Mouse (Mus musculus) embryo, embryonic 11 days (tissue): Measurements from ENCODE around the gene Col16a1.

ENCODE experiments used
- DNase-seq: peaks from one replicate; pipeline ENCODE4 v3.0.0-alpha.2; 2015

Col16a1 gene

DNA sequence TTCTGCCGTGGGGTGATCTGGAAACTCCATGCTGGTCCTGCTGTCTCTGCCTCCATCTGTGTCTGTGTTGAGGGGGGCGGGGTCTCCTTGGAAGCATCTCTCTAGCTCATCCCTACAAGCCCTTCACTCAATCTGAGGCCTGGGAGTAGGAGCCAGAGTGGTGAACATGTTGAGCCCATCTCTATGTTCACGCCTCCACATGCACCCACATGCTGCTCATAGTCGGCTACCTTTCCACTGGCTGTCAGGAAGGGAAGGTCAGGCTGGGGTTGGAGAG, 501 bp downstream of the Col16a1 start:
- no peak for DNase-seq

DNA sequence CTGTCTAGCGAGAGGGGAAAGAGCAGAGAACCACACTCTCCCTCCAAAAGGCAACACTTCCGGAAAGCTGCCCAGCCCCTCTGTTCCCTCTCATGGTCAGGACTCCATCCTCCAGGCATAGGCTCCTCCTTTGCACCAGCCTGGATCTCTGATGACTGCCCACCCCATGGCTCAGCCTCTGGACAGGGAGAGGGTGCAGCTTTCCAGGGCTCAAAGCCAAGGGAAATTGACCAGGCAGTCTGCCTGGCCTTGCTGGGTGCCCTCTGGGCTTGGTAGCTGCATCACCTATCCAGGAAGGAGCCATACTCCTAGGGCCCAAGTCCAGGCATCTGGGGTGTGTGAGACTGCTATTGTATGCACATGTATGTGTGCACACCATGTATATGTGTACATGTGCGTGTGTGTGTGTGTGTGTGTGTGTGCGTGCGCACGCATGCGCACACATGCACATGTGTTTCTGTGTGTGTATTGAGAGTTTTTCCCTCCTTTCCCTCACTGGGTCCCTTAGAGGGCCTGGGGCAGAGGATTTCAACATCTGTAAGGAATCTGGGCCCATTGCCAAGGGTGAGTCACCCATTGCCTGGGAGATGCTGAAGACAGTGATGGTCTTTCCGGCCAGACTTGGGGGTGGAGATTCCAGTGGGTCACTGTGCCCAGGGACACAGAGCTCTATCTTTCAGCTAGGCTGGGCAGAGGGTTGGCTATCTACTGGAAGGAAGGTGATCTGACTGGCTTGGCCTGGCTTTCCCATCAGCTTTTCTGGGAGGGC, 2.6 kb downstream of the Col16a1 start:
- DNase-seq, result no peak

DNA sequence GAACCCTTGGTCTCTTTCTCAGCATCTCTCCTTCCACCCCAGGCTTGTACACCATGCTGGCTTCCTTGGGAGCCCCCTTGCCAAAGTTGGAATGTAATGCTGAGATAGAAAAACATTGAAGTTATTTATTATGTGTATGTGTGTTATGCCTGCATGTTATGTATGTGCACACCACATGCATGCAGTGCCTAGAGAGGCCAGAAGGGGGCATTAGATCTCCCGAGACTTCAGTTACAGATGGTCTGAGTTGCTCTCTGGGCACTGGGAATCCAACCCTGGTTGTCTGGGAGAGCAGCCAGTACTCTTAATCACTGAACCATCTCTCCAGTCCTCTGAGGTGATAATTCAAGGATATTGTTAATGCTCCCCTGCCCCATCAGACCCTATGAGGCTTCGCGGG, 4.6 kb downstream of the Col16a1 start:
- DNase-seq, result no peak

DNA sequence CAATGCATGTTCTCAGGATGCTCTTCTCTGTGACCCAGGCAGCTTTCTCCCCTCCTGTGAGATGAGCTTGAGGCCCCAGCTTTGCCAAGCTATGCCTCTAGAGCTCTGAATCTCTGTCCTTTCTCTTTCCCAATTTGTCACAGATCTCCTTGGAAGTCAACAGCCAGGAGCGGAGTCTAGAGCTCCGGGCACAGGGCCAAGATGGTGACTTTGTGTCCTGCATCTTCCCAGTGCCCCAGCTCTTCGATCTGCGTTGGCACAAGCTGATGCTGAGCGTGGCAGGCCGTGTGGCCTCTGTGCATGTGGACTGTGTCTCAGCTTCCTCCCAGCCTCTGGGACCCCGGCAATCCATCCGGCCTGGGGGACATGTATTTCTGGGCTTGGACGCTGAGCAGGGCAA, 5.5 kb downstream of the Col16a1 start:
- DNase-seq, result no peak

DNA sequence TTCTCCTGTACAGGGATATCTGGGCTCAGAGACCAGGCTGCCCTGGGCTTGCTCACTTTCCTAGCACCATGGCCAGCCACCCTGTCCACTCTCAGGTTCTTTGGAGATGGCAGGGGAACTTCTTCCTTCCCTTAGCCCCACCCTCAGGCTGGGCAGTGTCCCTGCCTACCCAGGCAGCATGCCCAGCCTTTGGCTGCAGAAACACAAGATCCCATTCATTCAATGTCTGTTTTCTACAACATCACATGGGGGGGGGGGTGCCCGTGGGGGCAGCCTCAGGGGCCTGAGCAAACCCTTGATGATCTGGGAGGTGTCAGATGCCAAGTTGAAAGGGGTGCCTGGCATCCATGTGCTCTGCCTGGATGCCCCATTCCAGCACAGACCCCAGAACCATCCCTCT, 7.1 kb downstream of the Col16a1 start:
- DNase-seq, result no peak

DNA sequence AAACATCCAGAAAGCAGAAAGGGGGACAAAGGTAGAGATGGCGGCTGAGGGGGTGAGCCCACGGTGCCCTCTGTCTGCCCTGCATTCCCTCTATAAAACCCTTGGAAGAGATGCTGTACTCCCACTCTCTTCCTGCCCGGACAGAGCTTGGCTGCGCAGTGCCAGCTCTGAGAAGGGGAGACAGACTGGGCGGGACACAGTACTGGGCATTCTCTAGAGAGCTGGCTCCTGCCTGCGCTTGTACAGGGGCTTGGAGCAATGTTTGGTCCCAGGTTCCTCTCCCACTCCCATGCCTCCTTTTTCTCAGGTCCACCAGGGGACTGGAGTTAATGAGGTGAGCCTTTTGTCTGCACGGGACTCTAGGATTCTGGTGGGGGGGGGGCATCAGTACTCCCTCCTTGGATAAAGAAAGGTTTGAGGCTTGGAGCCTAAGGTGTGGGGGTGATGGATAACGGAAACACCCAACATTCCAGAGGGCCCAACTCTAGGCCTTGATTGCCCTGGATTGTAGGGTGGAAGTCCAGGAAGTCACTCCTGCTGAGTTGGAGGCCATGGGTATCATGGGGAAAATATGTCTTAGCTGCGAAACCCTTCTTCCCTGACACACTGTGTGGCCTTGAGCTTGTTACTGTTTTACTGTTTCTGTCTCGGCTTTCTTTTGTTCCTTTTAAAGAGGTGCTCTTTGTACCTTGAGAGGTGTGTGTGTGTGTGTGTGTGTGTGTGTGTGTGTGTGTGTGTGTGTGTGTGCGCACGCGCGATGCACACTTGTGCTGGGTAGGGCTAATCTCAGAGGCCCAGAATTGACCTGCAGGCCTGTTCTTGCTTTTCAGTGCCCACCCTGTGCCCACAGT, 7.7 kb downstream of the Col16a1 start:
- no peak for DNase-seq

DNA sequence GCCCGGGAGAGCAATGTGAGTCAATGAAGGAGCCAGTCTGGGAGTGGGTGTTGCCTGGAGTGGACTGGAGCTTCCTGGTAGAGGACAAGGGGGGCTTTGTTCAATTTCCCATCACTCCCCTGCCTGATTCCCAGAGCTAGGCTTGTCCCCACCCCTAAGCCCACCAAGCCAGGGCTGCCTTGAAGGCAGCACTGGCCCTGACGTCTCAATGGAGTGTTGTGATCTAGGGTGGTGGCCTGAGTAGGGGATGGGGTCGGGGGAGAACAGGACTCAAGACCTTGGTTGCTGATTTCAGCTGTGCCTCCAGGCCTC, 8.3 kb downstream of the Col16a1 start:
- no peak for DNase-seq

DNA sequence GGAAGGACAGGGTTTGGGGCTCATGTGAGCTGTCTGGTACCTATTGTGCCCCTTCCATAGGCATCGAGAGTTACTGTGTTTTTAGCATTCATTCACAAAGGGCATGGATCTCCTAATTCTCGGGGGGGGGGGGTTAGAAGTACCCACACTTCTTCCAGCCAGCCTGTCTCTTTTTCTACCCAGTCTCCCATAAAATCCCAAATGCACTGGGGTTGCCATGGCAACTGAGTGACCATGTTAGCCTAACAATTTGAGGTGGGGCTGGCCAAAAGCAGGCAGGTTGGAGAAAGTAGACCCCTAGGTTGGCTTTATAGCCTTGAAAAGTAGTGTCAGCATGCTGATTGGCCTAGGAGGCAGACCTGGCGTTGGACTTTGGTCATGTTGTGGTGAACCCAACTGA, 8.8 kb downstream of the Col16a1 start:
- DNase-seq, result no peak

DNA sequence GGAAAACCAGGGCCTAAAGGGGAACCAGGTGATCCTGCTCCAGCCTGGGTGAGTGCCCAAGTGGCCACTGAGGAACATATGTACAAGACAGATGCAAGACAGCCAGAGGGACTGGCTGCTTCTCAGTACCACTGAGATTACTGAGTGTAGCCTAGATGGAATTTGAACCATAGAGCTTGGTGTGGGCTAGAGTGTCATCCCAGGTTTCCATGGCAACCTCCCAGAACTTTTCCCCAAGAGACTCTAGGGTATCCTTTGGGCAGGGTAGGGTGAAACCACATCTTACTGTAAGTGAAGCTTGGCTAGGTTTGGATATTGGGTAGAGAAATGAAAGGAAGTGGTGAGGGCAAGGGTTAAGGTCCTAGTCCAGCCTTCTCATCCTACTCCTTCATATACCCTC, 13.3 kb downstream of the Col16a1 start:
- DNase-seq, result no peak

DNA sequence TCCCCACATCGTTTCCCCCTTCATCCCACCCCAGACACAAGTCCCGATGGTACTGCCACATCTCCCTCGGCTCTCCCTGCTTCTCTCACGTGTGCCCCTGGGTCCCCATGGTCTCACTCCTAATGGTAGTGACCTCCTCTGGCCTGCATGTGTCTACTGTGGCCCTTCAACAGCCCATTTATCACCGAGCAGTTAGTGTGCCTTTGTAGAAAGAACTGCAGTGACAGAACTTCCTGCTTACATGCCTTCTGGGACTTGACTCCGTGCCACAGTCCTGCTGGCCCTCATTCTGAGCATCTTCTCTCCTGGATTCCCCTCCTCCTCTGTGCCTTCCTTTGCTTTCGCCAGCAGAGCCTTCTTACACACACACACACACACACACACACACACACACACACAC, 15.6 kb downstream of the Col16a1 start:
- DNase-seq, result no peak

DNA sequence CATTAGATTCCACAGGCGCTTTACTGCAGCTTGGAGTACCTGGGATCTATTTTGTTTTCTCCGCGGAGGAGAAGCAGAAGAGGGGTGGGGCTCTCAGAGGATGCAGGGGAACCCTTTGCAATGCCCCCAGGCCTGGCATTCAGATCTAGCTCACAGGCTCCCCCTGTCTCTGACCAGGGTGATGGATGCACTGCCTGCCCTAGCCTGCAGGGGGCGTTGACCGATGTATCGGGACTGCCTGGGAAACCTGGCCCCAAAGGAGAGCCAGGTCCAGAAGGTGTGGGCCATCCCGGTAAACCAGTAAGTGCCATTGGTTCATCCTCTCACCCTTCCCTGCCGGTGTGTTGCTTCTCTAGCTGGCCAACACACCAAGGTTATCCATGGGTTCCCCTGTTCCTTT, 19.2 kb downstream of the Col16a1 start:
- peak; percentile 29 for DNase-seq

DNA sequence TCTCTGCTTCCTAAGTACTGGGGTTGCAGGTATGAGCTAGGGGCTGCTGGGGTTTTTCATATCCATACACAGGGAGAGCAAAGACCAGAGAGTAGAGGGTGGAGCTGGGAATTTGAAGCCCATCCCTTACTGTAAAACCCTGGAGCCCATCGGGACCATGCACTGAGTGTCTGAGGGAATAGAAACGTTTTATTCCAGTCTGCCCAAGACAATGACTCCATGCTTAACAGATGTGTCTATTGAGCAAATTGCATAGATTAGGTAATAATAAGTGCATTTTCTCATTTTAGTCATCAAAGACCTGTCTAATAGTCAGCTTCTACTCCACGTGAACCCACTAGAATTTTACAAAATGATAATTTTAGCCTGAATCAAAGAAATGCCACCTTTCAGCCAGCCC, 22.9 kb downstream of the Col16a1 start:
- no peak for DNase-seq

DNA sequence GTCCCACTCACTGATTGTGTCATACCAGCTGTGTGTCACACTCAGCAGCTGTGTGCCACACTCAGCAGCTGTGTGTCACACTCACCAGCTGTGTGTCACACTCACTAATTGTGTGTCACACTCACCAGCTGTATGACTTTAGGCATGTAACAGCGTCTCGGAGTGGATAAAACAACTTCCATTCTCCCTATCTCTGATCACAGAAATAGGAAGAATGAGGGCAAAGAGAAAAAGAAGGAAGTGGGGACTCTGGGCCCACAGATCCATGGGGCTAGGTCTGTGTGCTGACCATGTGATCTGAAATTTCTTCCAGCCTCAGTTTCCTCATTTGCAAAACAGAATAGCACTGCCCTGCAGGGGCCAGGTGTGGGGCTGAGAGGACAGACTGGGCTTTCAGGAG, 24.1 kb downstream of the Col16a1 start:
- DNase-seq, result no peak

DNA sequence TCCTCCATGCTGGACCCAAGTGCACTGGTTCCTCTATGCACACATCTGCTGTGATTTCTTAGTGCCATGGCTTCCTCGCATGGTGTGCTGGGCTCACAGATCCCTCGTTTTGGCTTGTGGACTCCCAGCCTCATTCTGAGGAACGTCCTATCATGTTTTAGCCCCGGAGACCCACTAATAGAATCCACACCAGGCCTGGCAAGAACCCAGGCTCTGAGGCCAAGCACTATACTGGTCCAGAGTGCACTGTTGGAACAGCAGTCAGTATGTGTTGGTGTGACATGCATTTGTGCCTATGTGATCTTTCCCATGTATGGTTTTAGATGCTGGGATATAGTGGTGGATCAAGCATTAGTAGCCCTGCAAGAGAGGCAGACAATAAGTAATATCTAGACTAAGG, 25.7 kb downstream of the Col16a1 start:
- no peak for DNase-seq

DNA sequence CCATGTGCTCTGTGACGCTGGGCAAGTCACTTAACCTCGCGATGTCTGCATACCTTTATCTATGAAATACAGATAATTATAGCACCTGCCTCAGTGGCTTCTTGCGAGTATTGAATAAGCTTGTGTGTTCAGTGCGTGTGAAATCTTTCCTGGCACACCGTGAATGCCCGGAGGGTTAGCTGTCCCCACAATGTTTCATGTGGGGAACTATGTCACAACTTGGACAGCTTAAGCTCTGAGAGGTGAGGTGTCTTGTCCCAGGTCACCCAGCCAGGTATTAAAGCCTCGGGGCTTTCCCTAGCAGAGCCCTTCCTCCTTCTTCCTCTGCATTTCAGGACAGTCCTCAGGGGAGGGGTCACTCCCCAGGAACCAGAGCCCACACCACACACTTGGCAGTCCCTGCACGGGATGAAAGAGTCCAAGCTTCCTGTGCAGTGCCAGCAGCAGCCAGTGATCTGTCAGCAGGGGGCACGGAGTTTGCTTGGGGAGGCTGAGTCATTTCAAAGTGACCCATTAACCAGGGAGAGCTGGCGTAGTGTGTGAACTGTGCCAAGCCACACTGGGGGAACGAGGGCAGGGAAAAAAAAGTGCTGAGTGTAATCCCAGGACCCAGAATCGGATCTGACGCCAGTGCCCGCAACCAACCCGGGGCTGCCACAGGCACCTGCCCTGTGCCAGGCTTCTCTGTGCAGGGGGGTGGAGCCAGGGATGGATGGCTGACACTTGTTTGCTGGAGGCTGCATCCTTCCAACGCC, 27.3 kb downstream of the Col16a1 start:
- DNase-seq, result no peak

DNA sequence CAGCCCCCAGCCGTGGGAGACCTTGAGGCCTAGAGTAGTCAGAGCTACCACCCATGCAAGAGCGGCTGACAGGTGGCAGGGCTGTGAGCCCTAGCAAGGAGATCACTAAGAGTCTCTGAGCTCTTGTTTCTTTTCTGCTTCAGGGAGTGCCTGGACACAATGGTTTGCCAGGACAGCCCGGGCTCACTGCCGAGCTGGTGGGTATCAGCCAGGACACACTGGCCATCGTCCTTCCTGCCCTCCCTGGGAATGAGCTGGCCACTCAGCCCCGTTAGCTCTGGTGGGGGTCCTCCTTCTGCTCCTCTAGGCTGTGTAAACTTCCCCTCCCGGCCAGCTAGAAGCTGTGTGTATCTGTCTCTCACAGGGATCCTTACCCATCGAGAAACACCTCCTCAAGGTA, 29.2 kb downstream of the Col16a1 start:
- DNase-seq, result no peak

DNA sequence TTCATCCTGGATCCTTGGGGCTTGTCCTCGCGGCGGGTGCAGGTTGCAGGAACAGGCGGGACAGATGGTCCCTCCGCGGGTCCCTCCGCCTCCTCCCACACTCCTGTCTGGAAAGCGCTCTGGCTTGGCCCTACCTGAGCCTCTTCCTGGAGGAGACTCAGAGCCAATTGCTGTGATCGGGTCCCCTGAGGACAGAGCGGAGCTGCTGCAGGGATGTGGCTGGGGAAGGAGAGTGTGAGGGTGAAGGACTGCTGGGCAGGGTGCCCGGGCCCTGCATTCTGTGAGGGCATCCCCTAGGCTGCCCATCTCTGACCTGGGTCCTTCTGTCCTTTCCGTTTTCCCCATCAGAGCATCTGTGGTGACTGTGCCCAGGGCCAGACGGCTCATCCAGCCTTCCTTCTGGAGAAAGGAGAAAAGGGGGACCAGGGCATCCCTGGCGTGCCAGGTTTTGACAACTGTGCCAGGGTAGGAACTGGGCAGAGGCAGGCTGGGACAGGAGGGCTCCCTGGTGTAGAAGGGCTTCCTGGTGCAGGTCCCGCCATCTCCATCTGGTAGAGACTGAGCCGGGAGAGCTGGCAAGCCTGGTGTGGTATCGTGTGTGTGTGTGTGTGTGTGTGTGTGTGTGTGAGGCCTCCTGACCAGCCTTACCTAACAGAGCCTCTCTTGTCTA, 31.3 kb downstream of the Col16a1 start:
- DNase-seq, result no peak

DNA sequence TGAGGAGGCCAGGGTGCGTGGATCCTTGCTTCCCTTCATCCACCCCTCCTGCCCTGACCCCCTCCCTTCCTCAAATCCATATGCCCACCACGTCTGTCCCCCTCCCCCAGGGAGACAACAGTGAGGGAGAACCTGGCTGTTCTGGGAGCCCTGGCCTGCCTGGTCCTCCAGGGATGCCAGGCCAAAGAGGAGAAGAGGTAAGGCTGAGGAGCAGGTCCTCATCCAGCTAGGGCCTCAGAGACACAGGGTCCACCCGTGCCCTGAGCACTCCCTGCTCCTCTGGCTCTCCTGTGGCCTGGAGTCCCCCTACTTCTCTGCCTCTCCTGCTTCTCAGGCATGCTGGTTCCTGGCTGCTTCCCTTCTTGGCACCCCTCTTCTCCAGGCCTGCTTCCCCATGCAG, 31.9 kb downstream of the Col16a1 start:
- no peak for DNase-seq

DNA sequence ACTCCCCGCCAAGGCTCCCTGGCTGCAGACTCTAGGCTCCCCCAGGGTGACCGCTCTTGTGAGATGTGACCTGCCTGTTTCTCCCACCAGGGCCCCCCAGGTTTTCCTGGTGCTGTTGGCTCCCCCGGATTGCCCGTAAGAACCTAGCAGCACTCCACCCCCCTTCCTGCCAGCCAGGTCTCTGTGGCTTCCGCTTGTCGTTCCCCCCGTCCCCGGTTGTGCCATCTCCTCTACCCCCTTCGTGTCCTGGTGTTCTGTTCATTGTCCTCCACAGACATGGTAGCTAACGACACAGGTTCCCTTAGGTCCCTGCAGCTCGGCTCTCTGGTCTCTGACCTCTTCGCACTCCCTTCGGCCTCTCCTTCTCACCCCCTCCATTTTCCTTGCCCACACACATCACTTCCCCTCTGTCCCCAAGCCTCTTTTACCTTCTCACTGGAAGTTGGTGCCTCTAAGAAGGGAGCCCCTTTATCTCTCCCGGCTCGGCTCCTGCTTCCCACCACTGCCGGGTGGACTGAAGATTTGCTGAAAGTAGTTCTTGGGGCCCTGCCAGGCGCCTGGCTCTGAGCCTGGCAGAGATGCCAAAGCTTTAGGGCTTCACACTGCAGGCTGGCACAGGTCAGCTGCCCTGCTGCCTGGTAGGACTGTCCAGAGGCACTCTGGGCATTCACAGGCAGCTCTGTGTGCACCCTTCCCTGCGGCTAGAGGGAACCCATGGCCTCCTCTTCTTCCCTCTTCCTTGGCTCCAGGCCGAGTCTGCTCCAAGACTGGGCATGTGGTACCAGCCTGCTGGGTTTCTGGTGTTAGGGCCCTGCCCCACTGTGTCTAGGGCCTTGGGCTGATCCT, 33.9 kb downstream of the Col16a1 start:
- DNase-seq, result no peak

DNA sequence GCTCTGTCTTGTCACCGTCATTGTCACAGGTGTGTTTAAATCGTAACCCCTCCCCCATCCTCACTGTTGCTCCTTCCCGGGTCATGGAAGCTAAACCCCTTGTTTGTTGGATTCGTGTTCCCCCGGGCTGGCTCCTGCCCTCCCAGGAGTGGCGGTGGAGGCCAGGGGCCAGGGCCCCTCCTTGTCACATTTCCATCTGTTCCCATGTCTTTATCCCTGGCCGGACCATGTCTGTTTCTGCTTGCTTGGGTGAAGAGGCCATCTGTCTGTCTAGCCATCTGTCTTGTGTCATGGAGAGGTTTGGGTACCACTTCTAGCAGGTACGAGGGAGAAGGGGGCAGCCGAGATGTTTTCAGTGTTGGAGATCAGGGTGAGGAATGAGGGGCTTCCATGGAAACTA, 34.6 kb downstream of the Col16a1 start:
- DNase-seq, result no peak

DNA sequence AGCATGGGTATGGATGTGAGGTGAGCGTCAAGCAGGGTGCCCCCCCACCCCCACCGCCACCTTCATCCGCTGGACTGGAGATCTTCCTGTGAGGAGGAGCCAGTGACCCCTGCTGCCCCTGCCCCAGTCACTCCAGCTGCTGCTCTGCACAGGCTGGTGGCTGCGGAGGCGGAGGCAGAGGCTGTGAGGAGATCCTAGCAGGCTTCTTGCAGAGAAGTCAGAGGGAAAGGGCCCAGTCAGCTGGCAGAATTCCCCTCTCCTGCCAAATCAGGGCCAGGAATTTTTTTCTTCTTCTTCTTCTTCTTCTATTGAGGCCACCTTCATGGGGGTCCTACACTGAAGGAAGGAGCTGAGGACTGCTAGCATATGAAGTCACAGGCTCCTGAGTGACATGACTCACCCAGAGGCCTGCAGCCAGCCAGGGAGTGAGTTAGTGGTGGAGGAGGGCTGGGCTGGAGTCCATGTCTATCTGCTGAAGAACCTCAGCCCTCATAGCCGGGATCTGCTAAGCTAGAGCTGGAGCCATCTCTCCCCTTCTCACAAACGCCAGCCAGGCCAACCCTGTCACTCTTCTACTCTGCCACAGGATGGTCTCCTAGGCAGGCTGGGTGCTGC, 36.8 kb downstream of the Col16a1 start:
- no peak for DNase-seq

DNA sequence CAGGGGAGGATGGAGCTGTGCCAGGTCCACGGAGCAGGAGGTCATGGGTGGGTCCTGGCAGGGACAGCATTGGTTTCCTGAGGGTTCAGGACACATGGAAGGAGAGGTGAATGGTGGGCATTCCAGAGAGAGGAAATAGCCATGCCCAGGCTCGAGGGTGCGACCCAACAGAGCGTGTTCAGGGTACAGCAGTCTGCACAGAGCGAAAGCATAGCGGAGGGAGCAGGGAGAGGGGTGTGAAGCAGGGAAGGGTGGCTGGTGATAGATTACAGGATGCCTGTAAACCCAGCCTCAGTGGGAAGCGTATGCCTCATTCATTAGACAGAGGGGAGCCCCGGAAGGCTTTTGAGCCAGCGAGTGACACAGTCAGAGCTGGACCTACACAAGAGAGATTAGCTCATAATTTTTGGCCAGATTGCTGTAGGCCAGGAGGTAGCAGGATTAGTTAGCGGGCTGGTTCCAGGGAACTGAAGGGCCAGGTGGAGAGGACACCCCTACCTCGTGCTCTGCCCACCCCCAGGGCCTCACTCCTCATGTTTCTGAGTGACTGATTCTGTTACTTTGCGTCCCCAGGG, 37.7 kb downstream of the Col16a1 start:
- DNase-seq, result no peak
